Mouse (Mus musculus) hindbrain, postnatal 0 days (tissue): ENCODE measurements at regions not wholly inside any gene's neighbourhood (a gene's known extent, or its start where the extent isn't known, plus 50 kb on each side); places are given as distances from the start of the nearest gene placed in this dataset.

Experiments used
- ATAC-seq: fragments of 200-750 bp; cut with Nextera tagmentation; 2 replicates; pipeline ENCODE4 v1.8.0; 2017; ENCODE audit warnings: mild to moderate bottlenecking, moderate TSS enrichment, moderate library complexity
- DNase-seq: peaks from one replicate; pipeline ENCODE4 v3.0.0-alpha.2; 2015; ENCODE audit warnings: low spot score
- H3K27ac ChIP-seq: fragments of 300-500 bp; sonication (generic); 2 replicates; pipeline ENCODE4 v1.5.1; 2014; ENCODE audit warnings: mild to moderate bottlenecking
- H3K27me3 ChIP-seq: fragments of 300-500 bp; sonication (generic); 2 replicates; pipeline ENCODE4 v1.6.1; 2014; ENCODE audit warnings: low read length, mixed read lengths; ENCODE audit not compliant: insufficient read depth
- H3K36me3 ChIP-seq: fragments of 300-500 bp; sonication (generic); 2 replicates; pipeline ENCODE4 v1.6.1; 2014; ENCODE audit warnings: low read length, mixed read lengths; ENCODE audit not compliant: insufficient read depth
- H3K4me1 ChIP-seq: fragments of 300-500 bp; sonication (generic); 2 replicates; pipeline ENCODE4 v1.6.1; 2014; ENCODE audit warnings: antibody characterized with exemption, low read length, mixed read lengths; ENCODE audit not compliant: insufficient read depth
- H3K4me2 ChIP-seq: fragments of 300-500 bp; sonication (generic); 2 replicates; pipeline ENCODE4 v1.6.1; 2014; ENCODE audit warnings: low read depth, mild to moderate bottlenecking, low read length, moderate library complexity, mixed read lengths
- H3K4me3 ChIP-seq: fragments of 300-500 bp; sonication (generic); 2 replicates; pipeline ENCODE4 v1.5.1; 2014; ENCODE audit warnings: low read length
- H3K9ac ChIP-seq: fragments of 300-500 bp; sonication (generic); replicated peaks from 2 replicates; pipeline ENCODE4 v1.6.1; 2014; ENCODE audit warnings: mild to moderate bottlenecking, low read length, moderate library complexity, mixed read lengths
- H3K9me3 ChIP-seq: fragments of 300-500 bp; sonication (generic); 2 replicates; pipeline ENCODE4 v1.6.1; 2016; ENCODE audit warnings: low read length, mixed read lengths
- CTCF ChIP-seq: IDR thresholded peaks from 2 replicates; pipeline ENCODE4 v1.5.1; 2016; ENCODE audit warnings: antibody characterized with exemption, control low read depth, low read depth
- WGBS: fragments of 180-500 bp; shearing (Covaris S2); extraction: QIAGEN DNeasy Blood & Tissue Kit; methylation state at CpG from one replicate; pipeline ENCODE4 v1.1.7; 2014; 5-methylcytosine and 5-hydroxymethylcytosine counted together

DNA sequence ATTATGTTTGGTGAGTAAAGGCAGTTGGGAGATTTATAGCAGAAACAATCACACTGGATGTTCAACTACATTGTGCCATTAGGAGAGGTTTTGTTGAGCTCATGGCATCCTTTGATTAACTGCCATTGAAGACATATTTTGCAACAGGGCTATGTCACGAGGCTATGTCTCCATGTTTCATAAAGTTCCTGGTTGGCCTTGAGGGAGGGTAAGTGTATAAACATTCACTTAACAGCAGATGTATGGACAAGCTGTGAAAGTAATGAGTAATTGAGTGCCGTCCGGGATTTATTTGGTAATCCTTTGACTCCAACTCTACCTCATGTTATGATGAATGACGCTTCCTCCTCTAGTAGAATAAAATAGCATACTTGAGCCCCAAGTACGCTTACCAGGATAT, 225.0 kb downstream of the Pcdh10 start:
- Histone ChIP-seq H3K36me3 (no peaks in the 10 kb centered on the region), H3K4me3 (no peak overlapping the region), H3K4me1 (no peaks in the 10 kb centered on the region), H3K27me3 (no peaks in the 10 kb centered on the region), H3K27ac (no peak overlapping the region), H3K9me3 (no peaks in the 10 kb centered on the region), H3K9ac (no peak overlapping the region), H3K4me2 (no peak overlapping the region)
- no peak for DNase-seq
- ATAC-seq, result no peak
- no peak for TF ChIP-seq CTCF
- 83% methylated on average over 5 of the region's 5 CpGs for WGBS

DNA sequence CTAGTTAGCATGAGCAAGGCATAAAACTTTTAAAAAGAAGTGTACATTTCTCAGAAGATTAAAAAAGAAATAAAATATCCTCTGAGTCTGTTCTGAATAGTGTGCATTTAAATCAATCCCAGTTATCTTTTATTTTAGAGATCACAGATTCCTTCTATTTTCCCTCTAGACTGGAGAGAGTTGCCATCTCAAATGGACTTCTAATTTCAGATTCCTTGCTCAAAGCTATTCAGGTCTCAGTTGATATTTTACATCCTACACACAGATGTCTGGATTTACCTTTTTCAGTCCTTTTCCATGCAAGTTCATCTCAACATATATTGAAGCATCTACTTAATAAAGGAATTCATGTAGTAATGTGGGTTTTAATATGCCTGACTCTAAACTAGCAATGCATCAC, 242.5 kb downstream of the Pcdh10 start:
- Histone ChIP-seq H3K4me2 (no peak overlapping the region), H3K36me3 (no peaks in the 10 kb centered on the region), H3K27me3 (no peaks in the 10 kb centered on the region), H3K4me3 (no peak overlapping the region), H3K9ac (no peak overlapping the region), H3K4me1 (no peaks in the 10 kb centered on the region), H3K27ac (no peak overlapping the region), H3K9me3 (no peaks in the 10 kb centered on the region)
- no peak for TF ChIP-seq CTCF
- DNase-seq, result no peak
- no peak for ATAC-seq

DNA sequence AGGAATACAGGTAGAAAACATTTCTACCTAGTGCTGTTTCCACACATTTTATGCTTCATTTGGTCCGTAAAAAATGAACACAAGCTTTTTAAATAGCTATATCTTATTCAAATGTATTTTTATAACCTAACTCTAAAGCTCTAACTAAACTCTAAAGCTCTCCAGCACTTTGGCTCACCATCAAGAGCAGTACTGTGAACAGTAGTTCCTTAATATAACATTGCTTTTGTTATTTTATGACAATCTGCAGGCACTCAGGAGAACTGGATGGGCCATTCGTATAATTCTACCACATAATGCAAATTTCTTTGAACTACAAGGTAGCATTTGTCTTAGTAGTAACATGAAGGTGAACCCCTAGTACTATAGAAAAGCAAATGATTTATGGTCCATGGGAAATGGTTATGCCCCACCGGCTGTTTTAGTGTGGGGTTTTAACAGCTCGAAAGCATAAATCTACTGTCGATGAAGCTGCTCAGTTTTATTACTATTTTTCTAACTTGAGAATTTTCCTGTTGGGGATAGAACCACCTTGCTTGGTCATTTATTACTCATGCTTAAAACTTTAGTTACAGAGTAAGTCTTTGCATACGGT, 267.8 kb downstream of the Pcdh10 start:
- TF ChIP-seq CTCF, result no peak
- Histone ChIP-seq H3K36me3 (no peaks in the 10 kb centered on the region), H3K4me1 (no peaks in the 10 kb centered on the region), H3K27me3 (no peaks in the 10 kb centered on the region), H3K9me3 (no peaks in the 10 kb centered on the region), H3K4me3 (no peak overlapping the region), H3K4me2 (no peak overlapping the region), H3K27ac (no peak overlapping the region), H3K9ac (no peak overlapping the region)
- ATAC-seq (no peak), DNase-seq (no peak)
- WGBS, result 91% methylated on average over 6 of the region's 6 CpGs

DNA sequence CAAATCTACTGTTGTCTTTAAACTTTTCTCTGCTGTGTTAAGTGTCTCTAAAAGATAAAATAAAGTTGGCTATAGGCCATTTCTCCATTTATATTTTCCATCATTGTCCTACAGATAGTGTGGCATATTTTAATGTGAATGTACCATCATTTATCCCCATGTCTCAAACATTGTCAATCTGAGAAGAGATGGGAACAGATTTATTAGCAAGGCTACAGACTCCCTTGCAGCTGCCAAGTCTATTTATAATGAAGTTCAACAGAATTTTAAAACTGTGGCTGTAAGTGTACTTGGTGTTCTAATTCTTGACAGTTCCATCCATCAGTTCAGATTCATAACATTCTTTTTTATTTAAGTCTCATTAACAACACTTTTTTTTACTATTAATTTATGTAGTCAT, 271.2 kb downstream of the Pcdh10 start:
- no peak for DNase-seq
- ATAC-seq, result no peak
- Histone ChIP-seq H3K27me3 (no peaks in the 10 kb centered on the region), H3K4me3 (no peak overlapping the region), H3K36me3 (no peaks in the 10 kb centered on the region), H3K9me3 (no peaks in the 10 kb centered on the region), H3K4me1 (no peaks in the 10 kb centered on the region), H3K27ac (no peak overlapping the region), H3K9ac (no peak overlapping the region), H3K4me2 (no peak overlapping the region)
- no peak for TF ChIP-seq CTCF

DNA sequence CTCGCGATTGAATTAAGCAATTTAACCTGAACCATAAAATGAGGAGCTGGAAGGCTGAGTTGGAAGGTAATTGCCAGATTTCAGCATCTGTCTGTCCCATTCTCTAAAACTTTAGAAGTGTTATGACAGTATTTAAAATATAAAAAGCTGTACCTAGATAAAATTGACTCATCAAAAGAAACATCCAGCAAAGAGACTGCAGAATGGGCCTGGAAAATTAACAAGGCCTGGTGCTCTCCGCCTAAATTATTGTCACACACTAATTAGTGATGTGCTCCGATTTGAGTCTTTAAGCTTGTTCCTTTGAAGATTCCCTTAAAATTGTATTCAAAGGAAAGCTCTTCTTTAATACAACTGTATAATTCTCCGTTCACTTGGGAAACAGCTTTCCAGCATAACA, 278.8 kb downstream of the Pcdh10 start:
- DNase-seq (no peak), ATAC-seq (no peak)
- no peak overlapping the region for H3K27ac ChIP-seq
- no peaks in the 10 kb centered on the region for H3K4me1 ChIP-seq
- 85% methylated on average over 5 of the region's 5 CpGs for WGBS
- H3K9me3 ChIP-seq, result no peaks in the 10 kb centered on the region
- H3K9ac ChIP-seq, result no peak overlapping the region
- no peaks in the 10 kb centered on the region for H3K27me3 ChIP-seq
- TF ChIP-seq CTCF, result no peak
- H3K4me3 ChIP-seq, result no peak overlapping the region
- no peak overlapping the region for H3K4me2 ChIP-seq
- H3K36me3 ChIP-seq, result no peaks in the 10 kb centered on the region

DNA sequence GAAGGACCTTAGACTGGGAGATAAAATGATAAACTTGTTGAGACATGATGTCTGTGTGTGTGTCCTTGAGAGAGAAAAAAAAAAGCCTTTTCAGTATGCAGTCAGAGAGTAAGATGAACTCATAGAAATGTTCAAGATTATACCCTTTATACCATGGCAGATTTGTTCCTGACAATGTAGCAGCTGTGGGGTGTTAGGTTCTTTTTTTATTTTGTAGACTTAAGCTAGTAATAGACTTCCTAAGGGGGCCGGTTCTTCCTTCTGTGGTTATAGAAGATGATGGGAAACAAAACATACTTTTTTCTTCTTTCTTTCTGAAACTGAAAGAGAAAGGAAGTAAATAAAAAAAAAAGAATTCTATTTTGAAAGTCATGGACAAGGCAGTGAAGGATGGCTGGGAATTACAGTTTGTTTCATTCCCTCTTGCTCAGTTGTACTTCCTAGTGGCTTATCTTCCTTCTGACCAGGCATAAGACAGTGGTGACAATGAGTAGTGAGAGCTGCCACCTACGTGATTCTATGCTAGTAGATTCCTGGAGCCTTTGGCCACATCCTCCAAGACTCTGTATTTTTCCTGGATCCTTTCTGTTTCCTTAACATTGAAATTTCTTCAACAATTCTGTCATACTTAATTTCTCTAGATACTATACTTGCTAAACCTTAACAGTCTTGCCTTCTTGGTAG, 280.0 kb downstream of the Pcdh10 start:
- no peak for DNase-seq

DNA sequence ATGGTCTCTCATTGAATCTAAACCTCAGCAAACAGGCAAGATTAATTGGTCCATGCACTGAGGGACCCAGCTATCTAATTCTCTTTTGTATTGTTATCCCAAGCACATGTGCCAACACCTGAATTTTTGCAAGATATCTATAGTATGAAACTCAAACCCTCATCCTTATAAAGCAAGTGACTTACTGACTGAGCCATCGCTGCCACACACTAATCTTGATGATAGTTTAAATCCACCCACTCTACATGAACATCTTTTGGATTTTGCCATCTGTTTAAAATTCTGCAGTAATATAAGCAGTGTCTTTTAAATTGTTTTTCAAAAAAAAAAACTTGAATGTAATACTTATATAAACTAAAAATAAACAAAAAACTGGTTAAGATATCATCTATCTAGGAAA, 280.9 kb downstream of the Pcdh10 start:
- no peaks in the 10 kb centered on the region for H3K36me3 ChIP-seq

More for the DNA sequence above, 280.0 kb downstream of the Pcdh10 start:
- no peak for TF ChIP-seq CTCF
- Histone ChIP-seq H3K27me3 (no peaks in the 10 kb centered on the region), H3K36me3 (no peaks in the 10 kb centered on the region), H3K4me1 (no peaks in the 10 kb centered on the region), H3K9ac (no peak overlapping the region), H3K4me3 (no peak overlapping the region), H3K27ac (no peak overlapping the region), H3K4me2 (no peak overlapping the region), H3K9me3 (no peaks in the 10 kb centered on the region)
- 85% methylated on average over 2 of the region's 2 CpGs for WGBS
- no peak for ATAC-seq

More for the DNA sequence above, 280.9 kb downstream of the Pcdh10 start:
- TF ChIP-seq CTCF, result no peak
- DNase-seq (no peak), ATAC-seq (no peak)
- Histone ChIP-seq H3K9ac (no peak overlapping the region), H3K4me2 (no peak overlapping the region), H3K4me3 (no peak overlapping the region), H3K27me3 (no peaks in the 10 kb centered on the region), H3K4me1 (no peaks in the 10 kb centered on the region), H3K9me3 (no peaks in the 10 kb centered on the region), H3K27ac (no peak overlapping the region)
- WGBS, result 92% methylated on average over 1 of the region's 1 CpGs
